Mouse (Mus musculus) embryo, embryonic 11.5 days (tissue): ENCODE measurements around the gene Usp45.

ENCODE experiments used
- DNase-seq: peaks from one replicate; pipeline ENCODE4 v3.0.0-alpha.2; 2012; ENCODE audit warnings: low read depth, low spot score

Usp45 gene

GRCm38 (mm10) chr4:21789836-21790235 lies 22.9 kb downstream of the Usp45 start:
- no peak for DNase-seq

- no peak for DNase-seq
Observed at GRCm38 (mm10) chr4:21793631-21794030, 26.7 kb downstream of the Usp45 start.

- DNase-seq, result no peak
Observed at GRCm38 (mm10) chr4:21801013-21801412, 34.1 kb downstream of the Usp45 start.

GRCm38 (mm10) chr4:21801620-21802019 lies 34.7 kb downstream of the Usp45 start:
- DNase-seq, result no peak

GRCm38 (mm10) chr4:21807204-21807603 lies 40.2 kb downstream of the Usp45 start:
- no peak for DNase-seq

- no peak for DNase-seq
Observed at GRCm38 (mm10) chr4:21810608-21811007, 43.7 kb downstream of the Usp45 start.

GRCm38 (mm10) chr4:21812635-21813034 lies 45.7 kb downstream of the Usp45 start:
- DNase-seq, result no peak

- peak; percentile 59 for DNase-seq
Observed at GRCm38 (mm10) chr4:21814029-21814428, 47.1 kb downstream of the Usp45 start.

- no peak for DNase-seq
Observed at GRCm38 (mm10) chr4:21826616-21827015, 59.7 kb downstream of the Usp45 start.

GRCm38 (mm10) chr4:21832844-21833243 lies 65.9 kb downstream of the Usp45 start:
- DNase-seq, result no peak

- DNase-seq, result peak; percentile 94
Observed at GRCm38 (mm10) chr4:21847481-21848286, 80.7 kb downstream of the Usp45 start, which contains the start of gene Pnisr. Gene Pnisr (plus strand): TSS chr4:21847583.

- peak; percentile 84 for DNase-seq
Observed at GRCm38 (mm10) chr4:21848287-21848630, 81.3 kb downstream of the Usp45 start.

- no peak for DNase-seq
Observed at GRCm38 (mm10) chr4:21857481-21857880, 90.5 kb downstream of the Usp45 start.

- no peak for DNase-seq
Observed at GRCm38 (mm10) chr4:21865226-21865625, 98.3 kb downstream of the Usp45 start.

- DNase-seq, result no peak
Observed at GRCm38 (mm10) chr4:21878776-21879175, 111.8 kb downstream of the Usp45 start.

- DNase-seq, result peak; percentile 72
Observed at GRCm38 (mm10) chr4:21879565-21880220, 112.7 kb downstream of the Usp45 start, which contains the start of gene Coq3. Gene Coq3 (plus strand): TSS chr4:21879673.

- DNase-seq, result no peak
Observed at GRCm38 (mm10) chr4:21882806-21883205, 115.8 kb downstream of the Usp45 start.

- DNase-seq, result no peak
Observed at GRCm38 (mm10) chr4:21885831-21886230, 118.9 kb downstream of the Usp45 start.
